Mouse (Mus musculus) MEL (cell line): ENCODE measurements around the gene Gfod1. TPM values are rescaled to one million over a fixed set of nuclear protein-coding genes. Genes with fewer than 3 reads are reported as not detected.

Source experiments
- DNase-seq: peaks from one replicate; pipeline ENCODE4 v3.0.0; 2011; ENCODE audit warnings: low read depth, low spot score
- H3K27ac ChIP-seq: 2 replicates; pipeline ENCODE4 v1.5.1; 2012; ENCODE audit warnings: low read depth, mild to moderate bottlenecking, control low read depth, low read length, moderate library complexity; ENCODE audit not compliant: control insufficient read depth
- H3K27me3 ChIP-seq, 2 experiments: fragments of 150-350 bp in 1 of 2; sonication (generic) in 1 of 2; 2 replicates each; pipeline ENCODE4 v1.6.1; 2012; ENCODE audit warnings: low read length in 2 of 2, mild to moderate bottlenecking in 2 of 2, improper control_type of control experiment in 1 of 2, moderate library complexity in 1 of 2; ENCODE audit not compliant: insufficient read depth in 2 of 2, control insufficient read depth in 1 of 2
- H3K36me3 ChIP-seq, 2 experiments: 2 replicates each; pipeline ENCODE4 v1.6.1; 2012 to 2014; ENCODE audit warnings: low read length in 2 of 2, improper control_type of control experiment in 1 of 2, inconsistent platforms in 1 of 2, mild to moderate bottlenecking in 1 of 2; ENCODE audit not compliant: insufficient read depth in 2 of 2, control insufficient read depth in 1 of 2
- H3K4me1 ChIP-seq, 2 experiments: fragments of 150-350 bp in 1 of 2; sonication (generic) in 1 of 2; 2 replicates each; pipeline ENCODE4 v1.6.1; 2012; ENCODE audit warnings: low read length in 2 of 2, improper control_type of control experiment in 1 of 2, mild to moderate bottlenecking in 1 of 2; ENCODE audit not compliant: insufficient read depth in 2 of 2, control insufficient read depth in 1 of 2
- H3K4me3 ChIP-seq, 2 experiments: fragments of 150-350 bp in 1 of 2; sonication (generic) in 1 of 2; 2 replicates each; pipeline ENCODE4 v1.5.1; 2012; ENCODE audit warnings: low read depth in 2 of 2, low read length in 2 of 2, mild to moderate bottlenecking in 2 of 2, moderate library complexity in 2 of 2, control low read depth in 1 of 2, improper control_type of control experiment in 1 of 2; ENCODE audit not compliant: control insufficient read depth in 1 of 2, insufficient read depth in 1 of 2
- H3K79me2 ChIP-seq: 2 replicates; pipeline ENCODE4 v1.6.1; 2012; ENCODE audit warnings: mild to moderate bottlenecking, low read length, moderate library complexity; ENCODE audit not compliant: control insufficient read depth, poor library complexity, insufficient read depth
- H3K9ac ChIP-seq: 2 replicates; pipeline ENCODE4 v1.6.1; 2012; ENCODE audit warnings: low read depth, mild to moderate bottlenecking, control low read depth, low read length, moderate library complexity; ENCODE audit not compliant: control insufficient read depth, poor library complexity, severe bottlenecking
- H3K9me3 ChIP-seq: fragments of 150-350 bp; sonication (generic); replicated peaks from 2 replicates; pipeline ENCODE4 v1.6.1; 2012; ENCODE audit warnings: mild to moderate bottlenecking, low read length, improper control_type of control experiment, moderate library complexity; ENCODE audit not compliant: insufficient read depth
- BHLHE40 ChIP-seq: IDR thresholded peaks from 2 replicates; pipeline ENCODE4 v1.6.1; 2012; ENCODE audit warnings: low read depth, mild to moderate bottlenecking, inconsistent platforms, low read length, improper control_type of control experiment, borderline replicate concordance
- CTCF ChIP-seq, 3 experiments: IDR thresholded peaks in 2 of 3; conservative IDR thresholded peaks in 1 of 3; 2 replicates each; pipeline ENCODE4 v1.5.1; 2011 to 2012; ENCODE audit warnings: low read length in 3 of 3, low read depth in 2 of 3, mild to moderate bottlenecking in 2 of 3, improper control_type of control experiment in 1 of 3, inconsistent platforms in 1 of 3, mixed read lengths in 1 of 3, moderate library complexity in 1 of 3; ENCODE audit not compliant: control insufficient read depth in 1 of 3, insufficient read depth in 1 of 3, poor library complexity in 1 of 3, severe bottlenecking in 1 of 3
- ETS1 ChIP-seq: IDR thresholded peaks from 2 replicates; pipeline ENCODE4 v1.6.1; 2012; ENCODE audit warnings: low read depth, mild to moderate bottlenecking, inconsistent platforms, low read length, improper control_type of control experiment, moderate library complexity
- GATA1 ChIP-seq: IDR thresholded peaks from 2 replicates; pipeline ENCODE4 v1.6.1; 2011; ENCODE audit warnings: low read depth, low read length, improper control_type of control experiment
- HCFC1 ChIP-seq: IDR thresholded peaks from 2 replicates; pipeline ENCODE4 v1.6.1; 2012; ENCODE audit warnings: low read depth, mild to moderate bottlenecking, inconsistent platforms, low read length, improper control_type of control experiment, moderate library complexity
- MAZ ChIP-seq: IDR thresholded peaks from 2 replicates; pipeline ENCODE4 v1.6.1; 2012; ENCODE audit warnings: low read depth, mild to moderate bottlenecking, inconsistent platforms, low read length, improper control_type of control experiment
- MYB ChIP-seq: IDR thresholded peaks from 2 replicates; pipeline ENCODE4 v1.6.1; 2011; ENCODE audit warnings: mild to moderate bottlenecking, low read depth, low read length, improper control_type of control experiment
- NELFE ChIP-seq: IDR thresholded peaks from 2 replicates; pipeline ENCODE4 v1.6.1; 2011; ENCODE audit warnings: low read depth, low read length, improper control_type of control experiment
- NRF1 ChIP-seq: IDR thresholded peaks from 2 replicates; pipeline ENCODE4 v1.6.1; 2014; ENCODE audit warnings: low read depth, mild to moderate bottlenecking, inconsistent platforms, low read length, improper control_type of control experiment, moderate library complexity; ENCODE audit not compliant: poor library complexity, insufficient read depth, severe bottlenecking
- RAD21 ChIP-seq: IDR thresholded peaks from 2 replicates; pipeline ENCODE4 v1.6.1; 2011; ENCODE audit warnings: mild to moderate bottlenecking, low read depth, low read length, improper control_type of control experiment
- RCOR1 ChIP-seq: IDR thresholded peaks from 2 replicates; pipeline ENCODE4 v1.6.1; 2012; ENCODE audit warnings: low read depth, mild to moderate bottlenecking, inconsistent platforms, low read length, improper control_type of control experiment
- SMC3 ChIP-seq: IDR thresholded peaks from 2 replicates; pipeline ENCODE4 v1.6.1; 2011; ENCODE audit warnings: low read depth, low read length, improper control_type of control experiment
- TBP ChIP-seq: IDR thresholded peaks from 2 replicates; pipeline ENCODE4 v1.8.0; 2011; ENCODE audit warnings: low read depth, low read length, improper control_type of control experiment
- TCF12 ChIP-seq: IDR thresholded peaks from 2 replicates; pipeline ENCODE4 v1.6.1; 2014; ENCODE audit warnings: low read depth, mild to moderate bottlenecking, inconsistent platforms, low read length, improper control_type of control experiment, moderate library complexity
- UBTF ChIP-seq: IDR thresholded peaks from 2 replicates; pipeline ENCODE4 v1.6.1; 2012; ENCODE audit warnings: low read depth, mild to moderate bottlenecking, inconsistent platforms, low read length, improper control_type of control experiment, moderate library complexity, borderline replicate concordance; ENCODE audit not compliant: insufficient read depth
- ZC3H11A ChIP-seq: IDR thresholded peaks from 2 replicates; pipeline ENCODE4 v1.6.1; 2012; ENCODE audit warnings: low read depth, mild to moderate bottlenecking, inconsistent platforms, low read length, improper control_type of control experiment
- ZMIZ1 ChIP-seq: IDR thresholded peaks from 2 replicates; pipeline ENCODE4 v1.6.1; 2012; ENCODE audit warnings: low read depth, mild to moderate bottlenecking, inconsistent platforms, low read length, improper control_type of control experiment, moderate library complexity
- ZNF384 ChIP-seq: IDR thresholded peaks from 2 replicates; pipeline ENCODE4 v1.6.1; 2012; ENCODE audit warnings: low read depth, mild to moderate bottlenecking, inconsistent platforms, low read length, improper control_type of control experiment
- polyA plus RNA-seq, 2 experiments: library from polyadenylated mRNA; stranded (reverse) in 1 of 2; unstranded in 1 of 2; fragments of >175 nt in 1 of 2; fragments of >200 nt in 1 of 2; gene quantifications; 2 replicates each; pipeline versions ENCODE4 v1.2.1 to v1.2.4; 2012; ENCODE audit warnings: low replicate concordance in 2 of 2, low read depth in 1 of 2; ENCODE audit not compliant: insufficient read length in 2 of 2, insufficient read depth in 1 of 2, missing spikeins in 1 of 2
- total RNA-seq: library from RNA; depleted of rRNA; stranded (reverse); fragments of 300-350 nt; gene quantifications from 2 replicates; pipeline ENCODE4 v1.2.3, GENCODE M21; 2012

Gene Gfod1
- total and polyA plus RNA-seq, 3 experiments: 0.27 to 0.93 TPM; not detected in 1

DNA sequence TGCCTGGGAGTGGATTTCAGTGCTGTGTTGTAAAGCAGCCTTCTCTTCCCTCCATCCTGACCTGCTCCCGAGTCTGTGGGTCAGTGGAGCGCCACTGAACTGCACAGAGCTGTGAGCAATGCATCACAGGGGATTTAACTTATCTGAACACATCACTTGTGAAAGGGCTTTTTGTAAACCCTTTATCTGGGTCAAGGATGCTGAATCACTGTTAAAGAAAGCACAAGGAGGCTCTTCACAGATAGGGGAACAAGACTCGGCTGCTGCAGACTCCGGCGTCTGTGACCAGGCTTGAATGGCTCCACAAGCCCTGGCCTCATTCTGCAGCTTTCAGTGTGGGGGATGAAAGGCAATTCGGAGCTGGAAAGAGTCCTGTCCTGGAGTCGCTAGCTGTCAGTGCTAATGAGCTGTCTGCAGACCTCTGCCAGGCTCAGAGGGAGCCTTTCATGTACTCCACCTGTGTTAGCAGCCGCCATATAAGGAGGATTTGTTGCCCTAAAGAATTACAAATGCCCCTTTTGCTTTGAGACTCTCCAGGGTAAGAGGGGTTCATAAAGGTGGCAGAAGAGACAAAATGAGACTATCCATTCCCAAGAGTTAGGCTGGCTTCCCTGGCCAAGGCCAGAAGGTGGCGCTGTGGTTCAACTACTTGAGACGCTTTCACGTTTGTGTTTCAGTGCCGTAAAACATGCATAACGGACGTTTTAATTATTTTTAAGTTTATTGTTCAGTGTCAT is 121.3 kb downstream of the Gfod1 start:
- Histone ChIP-seq H3K27ac (no peak overlapping the region), H3K36me3 (peaks cover 0 to 3% of the 10 kb centered on the region in 2 experiments; a peak in 2 of 4 replicates), H3K4me1 (peaks cover 0 to 10% of the 10 kb centered on the region in 2 experiments; a peak in 2 of 4 replicates), H3K9me3 (no peaks in the 10 kb centered on the region), H3K27me3 (no peaks in the 10 kb centered on the region; a peak in 2 of 4 replicates), H3K79me2 (no peaks in the 10 kb centered on the region), H3K9ac (peak overlapping the region; percentile 33; the same call in 1 of the 2 replicates), H3K4me3 (peak overlapping the region; percentile 14 to 23; a peak in 3 of 4 replicates)
- 0 out of 2 replicates have a peak, but pooled peaks have one; percentile 22 for TF ChIP-seq TBP
- TF ChIP-seq ETS1: peak; percentile 13; the same call in 1 of the 2 replicates
- no peak for TF ChIP-seq UBTF
- peak; percentile 91 for TF ChIP-seq ZC3H11A
- TF ChIP-seq SMC3: peak; percentile 92
- TF ChIP-seq MYB: no peak
- peak; percentile 23; the same call in 1 of the 2 replicates for TF ChIP-seq ZNF384
- peak; percentile 62 for TF ChIP-seq RCOR1
- TF ChIP-seq GATA1: peak; percentile 44
- peak; percentile 94 for TF ChIP-seq RAD21
- 0 out of 2 replicates have a peak, but pooled peaks have one; percentile 8 for TF ChIP-seq TCF12
- TF ChIP-seq HCFC1: no peak
- no peak for TF ChIP-seq NRF1
- TF ChIP-seq CTCF (IDR thresholded peaks at IDR 0.05 in 2 of 3, conservative IDR thresholded peaks at IDR 0.05 in 1 of 3; ENCODE audit: control insufficient read depth in 1 of 3, insufficient read depth in 1 of 3, low read depth in 2 of 3, low read length in 3 of 3, poor library complexity in 1 of 3, severe bottlenecking in 1 of 3): peak; percentile 92
- peak; percentile 60; the same call in 1 of the 2 replicates for TF ChIP-seq BHLHE40
- peak; percentile 83 for DNase-seq

- Histone ChIP-seq H3K36me3 (peaks cover 0 to 3% of the 10 kb centered on the region in 2 experiments; a peak in 2 of 4 replicates), H3K9me3 (no peaks in the 10 kb centered on the region), H3K9ac (no peak overlapping the region), H3K79me2 (no peaks in the 10 kb centered on the region), H3K4me1 (peaks cover 0 to 10% of the 10 kb centered on the region in 2 experiments; a peak in 2 of 4 replicates), H3K27ac (no peak overlapping the region), H3K27me3 (no peaks in the 10 kb centered on the region; a peak in 2 of 4 replicates), H3K4me3 (peak overlapping the region in 1 of 2 experiments; percentile 38; a peak in 1 of 4 replicates)
- TF ChIP-seq UBTF: no peak
- TF ChIP-seq NELFE: 0 out of 2 replicates have a peak, but pooled peaks have one; percentile 17
- no peak for TF ChIP-seq ZMIZ1
- peak; percentile 71 for TF ChIP-seq NRF1
- no peak for TF ChIP-seq MAZ
- peak; percentile 73 for DNase-seq
These were observed 122.9 kb downstream of the Gfod1 start for GRCm38 (mm10) chr13:43181104-43181503.
